Mouse (Mus musculus): ENCODE results near the gene Dlg4. TPM values are rescaled to one million over a fixed set of nuclear protein-coding genes. Genes with fewer than 3 reads are reported as not detected.

The Dlg4 gene
- polyA plus RNA-seq, 1 experiment from 2014 or later: 13.2 TPM

DNA sequence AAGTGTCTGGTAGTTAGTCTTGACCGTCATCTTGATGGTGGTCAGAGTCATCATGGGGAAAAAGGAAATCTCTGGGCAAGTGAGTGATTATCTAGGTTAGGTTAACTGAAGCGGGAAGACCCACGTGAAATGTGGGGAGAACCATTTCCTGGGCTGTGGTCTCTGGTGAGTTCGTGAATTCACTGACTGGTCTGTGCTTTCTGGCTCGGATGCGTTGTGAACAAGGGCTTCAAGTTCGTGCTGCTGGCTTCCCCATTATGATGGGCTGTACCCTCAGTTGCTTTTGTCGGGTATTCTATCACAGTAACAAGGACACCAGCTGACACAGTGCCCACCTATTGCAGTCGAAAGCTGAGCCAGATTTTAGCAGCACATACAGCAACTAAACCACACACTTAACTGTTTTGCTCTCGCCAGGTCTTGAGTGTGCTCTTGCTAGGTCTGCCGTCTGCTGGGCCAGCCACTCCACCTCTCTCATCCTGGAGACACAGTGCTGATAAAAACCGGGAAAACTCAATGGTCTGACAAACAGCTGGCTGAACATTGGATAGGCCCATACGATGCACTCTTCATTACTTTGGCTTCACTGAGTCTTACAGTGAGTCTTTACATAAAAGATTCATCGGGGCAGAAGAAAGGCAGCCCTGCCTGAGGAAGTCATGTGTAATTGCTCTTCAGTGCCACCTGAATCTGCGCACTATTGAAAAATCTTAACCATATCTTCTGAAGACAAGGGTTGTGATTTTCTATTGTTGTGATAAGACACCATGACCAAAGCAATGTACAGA is 64.3 kb downstream of the Dlg4 start:
- Histone ChIP-seq H3K27ac (ENCODE audit: low read depth, low read length) (no peak overlapping the region), H3K4me3 (ENCODE audit: low read length) (no peak overlapping the region), H3K36me3 (ENCODE audit: control insufficient read depth, insufficient read depth, low read length) (no peaks in the 10 kb centered on the region), H3K27me3 (ENCODE audit: control insufficient read depth, insufficient read depth, low read length) (no peaks in the 10 kb centered on the region; the same call in 1 of the 2 replicates), H3K9me3 (ENCODE audit: control insufficient read depth, low read length) (no peaks in the 10 kb centered on the region), H3K4me2 (replicated peaks; ENCODE audit: low read depth, low read length) (no peak overlapping the region), H3K4me1 (ENCODE audit: control insufficient read depth, insufficient read depth, low read length) (no peaks in the 10 kb centered on the region), H3K9ac (ENCODE audit: low read depth, low read length) (no peak overlapping the region)
- WGBS: 88% methylated on average over 15 of the region's 15 CpGs
- no peak for ATAC-seq (ENCODE audit: low FRiP score, low TSS enrichment)

DNA sequence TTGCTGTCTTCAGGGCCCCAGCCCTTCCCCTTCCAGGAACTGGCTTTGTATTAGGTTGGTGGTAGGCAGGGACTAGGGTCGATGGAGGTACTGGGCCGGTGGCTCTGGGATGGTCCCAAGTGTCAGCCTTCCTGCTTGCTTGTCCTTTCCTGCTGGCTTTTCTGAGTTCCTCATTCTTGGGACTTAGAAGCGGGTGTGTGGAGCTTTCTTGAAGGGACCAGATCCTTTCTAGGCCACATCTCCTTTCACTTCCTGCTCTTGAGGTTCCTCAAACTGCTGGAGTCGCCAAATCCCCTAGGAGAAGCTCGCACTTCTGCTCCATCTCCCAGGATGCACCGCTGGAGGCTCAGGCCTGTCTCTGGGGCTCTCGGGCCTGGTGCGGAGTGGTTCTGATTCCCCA is 67.8 kb downstream of the Dlg4 start:
- no peak overlapping the region for H3K27ac ChIP-seq (ENCODE audit: low read depth, low read length)
- H3K9me3 ChIP-seq (ENCODE audit: control insufficient read depth, low read length): no peaks in the 10 kb centered on the region
- H3K36me3 ChIP-seq (ENCODE audit: control insufficient read depth, insufficient read depth, low read length): no peaks in the 10 kb centered on the region
- H3K27me3 ChIP-seq (ENCODE audit: control insufficient read depth, insufficient read depth, low read length): no peaks in the 10 kb centered on the region
- ATAC-seq (ENCODE audit: low FRiP score, low TSS enrichment): no peak
- WGBS: 86% methylated on average over 8 of the region's 8 CpGs
- no peaks in the 10 kb centered on the region for H3K4me1 ChIP-seq (ENCODE audit: control insufficient read depth, insufficient read depth, low read length)
- no peak overlapping the region for H3K4me2 ChIP-seq (replicated peaks; ENCODE audit: low read depth, low read length)
- H3K9ac ChIP-seq (ENCODE audit: low read depth, low read length): no peak overlapping the region
- H3K4me3 ChIP-seq (ENCODE audit: low read length): no peak overlapping the region

DNA sequence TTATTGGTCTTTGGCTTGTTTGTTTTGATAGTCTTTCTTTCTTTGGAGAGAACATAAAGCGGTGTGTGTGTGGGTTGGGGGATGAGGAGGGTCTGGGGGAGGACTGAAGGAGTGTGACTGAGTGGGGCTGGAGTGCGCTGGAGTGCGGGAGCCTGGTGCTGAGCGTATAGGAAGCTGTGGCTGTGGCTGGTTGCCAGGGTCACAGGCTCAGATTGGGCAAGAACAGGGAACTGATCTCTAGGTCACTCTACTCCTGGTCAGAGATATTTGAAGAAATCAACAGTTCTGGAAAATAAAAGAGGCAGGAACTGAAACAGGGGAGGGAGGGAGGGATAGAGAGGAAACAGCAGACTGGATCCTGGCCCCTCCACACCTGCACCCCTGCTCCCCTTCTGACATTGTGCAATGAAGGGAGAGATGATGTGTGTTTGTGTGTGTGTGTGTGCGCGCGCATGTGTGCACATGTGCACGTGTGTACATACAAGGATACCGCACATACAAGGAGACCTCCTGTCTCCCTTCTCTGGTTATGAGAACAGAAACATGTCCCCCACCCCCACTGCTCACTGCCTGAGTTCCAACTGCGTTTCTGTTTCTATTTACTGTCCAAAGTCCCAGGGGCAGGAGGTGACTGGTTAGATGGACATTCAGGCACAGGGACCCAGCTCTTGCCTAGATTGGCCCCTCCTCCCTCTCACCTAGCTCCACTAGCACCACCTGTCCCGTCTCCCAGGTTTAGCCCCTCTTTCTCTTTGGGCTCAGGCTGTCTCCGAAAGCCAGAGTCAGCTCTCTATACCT is 75.4 kb downstream of the Dlg4 start, which contains the start of gene Asgr2:
Gene Asgr2, plus strand, starts transcription at position 659 of the 798 bp plus-strand sequence.
- ATAC-seq (ENCODE audit: low FRiP score, low TSS enrichment): no peak
- Histone ChIP-seq H3K4me3 (ENCODE audit: low read length) (no peak within 1 kb of the TSS), H3K36me3 (ENCODE audit: control insufficient read depth, insufficient read depth, low read length) (no peaks in the 10 kb centered on the region), H3K27me3 (ENCODE audit: control insufficient read depth, insufficient read depth, low read length) (no peaks in the 10 kb centered on the region), H3K9ac (ENCODE audit: low read depth, low read length) (no peak within 1 kb of the TSS), H3K4me2 (replicated peaks; ENCODE audit: low read depth, low read length) (no peak within 1 kb of the TSS), H3K9me3 (ENCODE audit: control insufficient read depth, low read length) (no peaks in the 10 kb centered on the region), H3K4me1 (ENCODE audit: control insufficient read depth, insufficient read depth, low read length) (0 out of 2 replicates have a peak, but pooled peaks cover 3% of the 10 kb centered on the region), H3K27ac (ENCODE audit: low read depth, low read length) (no peak within 1 kb of the TSS)
- 55% methylated on average over 12 of the region's 12 CpGs for WGBS

MicroRNA genes within 50 kb of the gene (microRNA counts, 519-probe panel; counts per million panel counts)
- microRNA mmu-miR-324-3p (not detected), microRNA mmu-miR-324-5p (3,665 counts per million, percentile 19 among the panel's probes with 10 or more counts)

Small RNA genes within 50 kb of the gene (microRNA-seq; reads per million reads assigned to microRNA genes)
- gene Gm44349: not detected
- 3,124 reads per million, percentile 88 among the genes with 10 or more reads in this experiment for gene Mir324

Other genes starting within 250 kb of the Dlg4 start
- gene Chrnb1, start 221.0 kb upstream of the Dlg4 start, polyA plus RNA-seq (2014; fragmentation: Nextera tagmentation; extraction: Ambion mirVana): 4.6 and 6.5 TPM in 2 replicates
- 1.7 and 1.9 TPM in 2 replicates for gene Fgf11, start 215.1 kb upstream of the Dlg4 start, polyA plus RNA-seq (2014; fragmentation: Nextera tagmentation; extraction: Ambion mirVana)
- 6.4 and 7.7 TPM in 2 replicates for gene Tmem102, start 211.3 kb upstream of the Dlg4 start, polyA plus RNA-seq (2014; fragmentation: Nextera tagmentation; extraction: Ambion mirVana)
- not detected in 2 replicates for gene Gm39566, start 201.6 kb upstream of the Dlg4 start, polyA plus RNA-seq (2014; fragmentation: Nextera tagmentation; extraction: Ambion mirVana)
- gene Spem2, start 198.5 kb upstream of the Dlg4 start, polyA plus RNA-seq (2014; fragmentation: Nextera tagmentation; extraction: Ambion mirVana): not detected in 2 replicates
- 0.27 TPM in 1 of 2 replicates, not detected in the other for gene Spem1, start 194.8 kb upstream of the Dlg4 start, polyA plus RNA-seq (2014; fragmentation: Nextera tagmentation; extraction: Ambion mirVana)
- gene Nlgn2, start 179.2 kb upstream of the Dlg4 start, polyA plus RNA-seq (2014; fragmentation: Nextera tagmentation; extraction: Ambion mirVana): 7.8 and 8.5 TPM in 2 replicates
- gene Tmem256, start 178.4 kb upstream of the Dlg4 start, polyA plus RNA-seq (2014; fragmentation: Nextera tagmentation; extraction: Ambion mirVana): 354 and 512 TPM in 2 replicates
- 84.3 and 105 TPM in 2 replicates for gene Plscr3, start 170.6 kb upstream of the Dlg4 start, polyA plus RNA-seq (2014; fragmentation: Nextera tagmentation; extraction: Ambion mirVana)
- gene Tnk1, start 158.2 kb upstream of the Dlg4 start, polyA plus RNA-seq (2014; fragmentation: Nextera tagmentation; extraction: Ambion mirVana): 2.3 and 4.9 TPM in 2 replicates
- gene Tmem95, start 138.9 kb upstream of the Dlg4 start, polyA plus RNA-seq (2014; fragmentation: Nextera tagmentation; extraction: Ambion mirVana): not detected in 2 replicates
- 3.8 and 6.4 TPM in 2 replicates for gene Kctd11, start 135.5 kb upstream of the Dlg4 start, polyA plus RNA-seq (2014; fragmentation: Nextera tagmentation; extraction: Ambion mirVana)
- gene Acap1, start 121.4 kb upstream of the Dlg4 start, polyA plus RNA-seq (2014; fragmentation: Nextera tagmentation; extraction: Ambion mirVana): 0.20 and 0.28 TPM in 2 replicates
- 12.4 and 15.1 TPM in 2 replicates for gene 2810408A11Rik, start 116.0 kb upstream of the Dlg4 start, polyA plus RNA-seq (2014; fragmentation: Nextera tagmentation; extraction: Ambion mirVana)
- gene Neurl4, start 115.9 kb upstream of the Dlg4 start, polyA plus RNA-seq (2014; fragmentation: Nextera tagmentation; extraction: Ambion mirVana): 13.0 and 16.3 TPM in 2 replicates
- 73.4 and 82.0 TPM in 2 replicates for gene Gps2, start 103.1 kb upstream of the Dlg4 start, polyA plus RNA-seq (2014; fragmentation: Nextera tagmentation; extraction: Ambion mirVana)
- gene Eif5a, start 95.0 kb upstream of the Dlg4 start, polyA plus RNA-seq (2014; fragmentation: Nextera tagmentation; extraction: Ambion mirVana): 2,108 and 2,169 TPM in 2 replicates
- 10.1 and 10.7 TPM in 2 replicates for gene Ybx2, start 81.1 kb upstream of the Dlg4 start, polyA plus RNA-seq (2014; fragmentation: Nextera tagmentation; extraction: Ambion mirVana)
- 11.7 and 14.1 TPM in 2 replicates for gene Slc2a4, start 68.8 kb upstream of the Dlg4 start, polyA plus RNA-seq (2014; fragmentation: Nextera tagmentation; extraction: Ambion mirVana)
- 117 and 132 TPM in 2 replicates for gene Cldn7, start 52.2 kb upstream of the Dlg4 start, polyA plus RNA-seq (2014; fragmentation: Nextera tagmentation; extraction: Ambion mirVana)
- gene Ctdnep1, start 35.8 kb upstream of the Dlg4 start, polyA plus RNA-seq (2014; fragmentation: Nextera tagmentation; extraction: Ambion mirVana): 34.5 and 50.1 TPM in 2 replicates
- 117 and 141 TPM in 2 replicates for gene Elp5, start 34.4 kb upstream of the Dlg4 start, polyA plus RNA-seq (2014; fragmentation: Nextera tagmentation; extraction: Ambion mirVana)
- 426 and 499 TPM in 2 replicates for gene Gabarap, start 25.8 kb upstream of the Dlg4 start, polyA plus RNA-seq (2014; fragmentation: Nextera tagmentation; extraction: Ambion mirVana)
- gene Phf23, start 21.2 kb upstream of the Dlg4 start, polyA plus RNA-seq (2014; fragmentation: Nextera tagmentation; extraction: Ambion mirVana): 48.5 and 63.1 TPM in 2 replicates
- gene Dvl2, start 16.3 kb upstream of the Dlg4 start, polyA plus RNA-seq (2014; fragmentation: Nextera tagmentation; extraction: Ambion mirVana): 28.2 and 34.9 TPM in 2 replicates
- 41.1 and 58.4 TPM in 2 replicates for gene Acadvl, start 1.5 kb upstream of the Dlg4 start, polyA plus RNA-seq (2014; fragmentation: Nextera tagmentation; extraction: Ambion mirVana)
- gene Asgr1, start 37.1 kb downstream of the Dlg4 start, polyA plus RNA-seq (2014; fragmentation: Nextera tagmentation; extraction: Ambion mirVana): 2.0 and 2.4 TPM in 2 replicates
- not detected in 2 replicates for gene Asgr2, start 75.7 kb downstream of the Dlg4 start, polyA plus RNA-seq (2014; fragmentation: Nextera tagmentation; extraction: Ambion mirVana)
- 0.60 TPM in 1 of 2 replicates, not detected in the other for gene Mgl2, start 113.4 kb downstream of the Dlg4 start, polyA plus RNA-seq (2014; fragmentation: Nextera tagmentation; extraction: Ambion mirVana)
- 0.57 and 0.74 TPM in 2 replicates for gene Clec10a, start 139.3 kb downstream of the Dlg4 start, polyA plus RNA-seq (2014; fragmentation: Nextera tagmentation; extraction: Ambion mirVana)
- gene Slc16a11, start 195.8 kb downstream of the Dlg4 start, polyA plus RNA-seq (2014; fragmentation: Nextera tagmentation; extraction: Ambion mirVana): 3.0 and 3.5 TPM in 2 replicates
- gene Slc16a13, start 204.1 kb downstream of the Dlg4 start, polyA plus RNA-seq (2014; fragmentation: Nextera tagmentation; extraction: Ambion mirVana): 8.4 and 14.2 TPM in 2 replicates
- gene Bcl6b, start 212.9 kb downstream of the Dlg4 start, polyA plus RNA-seq (2014; fragmentation: Nextera tagmentation; extraction: Ambion mirVana): 19.2 and 20.0 TPM in 2 replicates
- gene 0610010K14Rik, start 221.0 kb downstream of the Dlg4 start, polyA plus RNA-seq (2014; fragmentation: Nextera tagmentation; extraction: Ambion mirVana): 180 and 243 TPM in 2 replicates
- gene Gm21988, start 222.9 kb downstream of the Dlg4 start, polyA plus RNA-seq (2014; fragmentation: Nextera tagmentation; extraction: Ambion mirVana): 7.8 and 10.5 TPM in 2 replicates
- 149 and 173 TPM in 2 replicates for gene Rnasek, start 222.9 kb downstream of the Dlg4 start, polyA plus RNA-seq (2014; fragmentation: Nextera tagmentation; extraction: Ambion mirVana)
- gene Alox12, start 238.4 kb downstream of the Dlg4 start, polyA plus RNA-seq (2014; fragmentation: Nextera tagmentation; extraction: Ambion mirVana): 3.3 and 3.6 TPM in 2 replicates

Measured in kidney, embryonic 14.5 days (tissue).